19 mouse cellular contexts compared by ENCODE assay signal in genomic region chr10:68707014-68707852, GRCm38 (mm10). TPM values are rescaled to one million over a fixed set of nuclear protein-coding genes. Genes with fewer than 3 reads are reported as not detected.
DNase-seq lines count a peak whose midpoint lies in the region; ATAC-seq and TF ChIP-seq lines count a peak whose summit lies in the region.
"Had no signal": no experiment of that assay in that cellular context is flagged by ENCODE, and none has a peak within 500 bp of the region (broad histone marks: within the 10 kb centered on the region; RNA-seq: fewer than 3 reads in every experiment).

No protein-coding gene starts in this region.

- no peaks in the 10 kb centered on the region for H3K9me3 ChIP-seq in forebrain, postnatal 0 days (ENCODE audit: low read length)
- peaks cover 4% of the 10 kb centered on the region for H3K9me3 ChIP-seq in forebrain, embryonic 13.5 days (replicated peaks)
- no peaks in the 10 kb centered on the region for H3K9me3 ChIP-seq in kidney, postnatal 0 days (replicated peaks; ENCODE audit: low read length)
- H3K9me3 ChIP-seq in limb, embryonic 15.5 days: no peaks in the 10 kb centered on the region
- no peaks in the 10 kb centered on the region for H3K9me3 ChIP-seq in forebrain, embryonic 15.5 days
- H3K9me3 ChIP-seq: liver, embryonic 12.5 days had no signal

- no peak overlapping the region for H3K9ac ChIP-seq in forebrain, postnatal 0 days
- no peak overlapping the region for H3K9ac ChIP-seq in forebrain, embryonic 13.5 days
- H3K9ac ChIP-seq in kidney, postnatal 0 days (ENCODE audit: low read depth, low read length): no peak overlapping the region
- no peak overlapping the region for H3K9ac ChIP-seq in limb, embryonic 15.5 days
- H3K9ac ChIP-seq in forebrain, embryonic 15.5 days (replicated peaks): no peak overlapping the region
- H3K9ac ChIP-seq: liver, embryonic 12.5 days had no signal

- no peak for TF ChIP-seq CTCF in forebrain, postnatal 0 days (IDR thresholded peaks at IDR 0.05; ENCODE audit: low read depth)
- TF ChIP-seq CTCF in kidney, postnatal 0 days (IDR thresholded peaks at IDR 0.05; ENCODE audit: low read depth): no peak

- H3K4me1 ChIP-seq in forebrain, postnatal 0 days (ENCODE audit: insufficient read depth): no peaks in the 10 kb centered on the region
- H3K4me1 ChIP-seq in forebrain, embryonic 13.5 days: no peaks in the 10 kb centered on the region
- H3K4me1 ChIP-seq in kidney, postnatal 0 days (replicated peaks; ENCODE audit: insufficient read depth, low read length): no peaks in the 10 kb centered on the region
- no peaks in the 10 kb centered on the region for H3K4me1 ChIP-seq in limb, embryonic 15.5 days
- no peaks in the 10 kb centered on the region for H3K4me1 ChIP-seq in forebrain, embryonic 15.5 days
- H3K4me1 ChIP-seq: forebrain, embryonic 10.5 days; hindbrain, embryonic 10.5 days; liver, embryonic 12.5 days had no signal

- no peak overlapping the region for H3K4me2 ChIP-seq in forebrain, postnatal 0 days (ENCODE audit: low read depth)
- H3K4me2 ChIP-seq in forebrain, embryonic 13.5 days: no peak overlapping the region
- H3K4me2 ChIP-seq in kidney, postnatal 0 days (ENCODE audit: low read length): no peak overlapping the region
- no peak overlapping the region for H3K4me2 ChIP-seq in limb, embryonic 15.5 days
- no peak overlapping the region for H3K4me2 ChIP-seq in forebrain, embryonic 15.5 days (replicated peaks)
- H3K4me2 ChIP-seq: liver, embryonic 12.5 days had no signal

- 62% methylated on average over 3 of the region's 3 CpGs for WGBS in forebrain, postnatal 0 days
- WGBS in forebrain, embryonic 13.5 days: 78% methylated on average over 3 of the region's 3 CpGs
- 77% methylated on average over 3 of the region's 3 CpGs for WGBS in kidney, postnatal 0 days
- 55% methylated on average over 3 of the region's 3 CpGs for WGBS in limb, embryonic 15.5 days
- WGBS in forebrain, embryonic 15.5 days: 73% methylated on average over 3 of the region's 3 CpGs

- no peak overlapping the region for H3K27ac ChIP-seq in forebrain, postnatal 0 days (ENCODE audit: low read depth, low read length)
- H3K27ac ChIP-seq in forebrain, embryonic 13.5 days: no peak overlapping the region
- no peak overlapping the region for H3K27ac ChIP-seq in kidney, postnatal 0 days
- H3K27ac ChIP-seq in limb, embryonic 15.5 days: peak overlapping the region; percentile 67; the same call in 1 of the 2 replicates
- H3K27ac ChIP-seq in forebrain, embryonic 15.5 days (replicated peaks): no peak overlapping the region
- H3K27ac ChIP-seq: forebrain, embryonic 10.5 days; hindbrain, embryonic 10.5 days; liver, embryonic 12.5 days had no signal

- no peaks in the 10 kb centered on the region for H3K36me3 ChIP-seq in forebrain, postnatal 0 days (ENCODE audit: insufficient read depth)
- no peaks in the 10 kb centered on the region for H3K36me3 ChIP-seq in forebrain, embryonic 13.5 days (ENCODE audit: poor library complexity, severe bottlenecking)
- H3K36me3 ChIP-seq in kidney, postnatal 0 days (ENCODE audit: insufficient read depth, low read length): no peaks in the 10 kb centered on the region
- no peaks in the 10 kb centered on the region for H3K36me3 ChIP-seq in limb, embryonic 15.5 days
- H3K36me3 ChIP-seq in forebrain, embryonic 15.5 days: no peaks in the 10 kb centered on the region
- H3K36me3 ChIP-seq: forebrain, embryonic 10.5 days; hindbrain, embryonic 10.5 days; liver, embryonic 12.5 days had no signal

- peak; percentile 31 for DNase-seq in forebrain, postnatal 0 days
- peak; percentile 78 for DNase-seq in kidney, postnatal 0 days (ENCODE audit: low spot score)
- no peak for DNase-seq in kidney, adult 11 months
- DNase-seq in NIH3T3 (ENCODE audit: low read depth): peak; percentile 82
- DNase-seq in spleen, postnatal 36 days (ENCODE audit: low spot score in 2 of 2): no peak
- DNase-seq: adrenal gland, adult 8-10 months; cerebellum, adult 11 months; cerebellum, postnatal 36 days; kidney, postnatal 36 days; lung, postnatal 10 days; thymus, postnatal 14 days had no signal

- no peak overlapping the region for H3K4me3 ChIP-seq in forebrain, postnatal 0 days (ENCODE audit: low read depth, low read length)
- no peak overlapping the region for H3K4me3 ChIP-seq in forebrain, embryonic 13.5 days
- no peak overlapping the region for H3K4me3 ChIP-seq in kidney, postnatal 0 days (replicated peaks; ENCODE audit: low read depth, low read length)
- H3K4me3 ChIP-seq in limb, embryonic 15.5 days: no peak overlapping the region
- H3K4me3 ChIP-seq in forebrain, embryonic 15.5 days: no peak overlapping the region
- H3K4me3 ChIP-seq: forebrain, embryonic 10.5 days; hindbrain, embryonic 10.5 days; liver, embryonic 12.5 days had no signal

- no peak for ATAC-seq in forebrain, postnatal 0 days
- ATAC-seq in forebrain, embryonic 13.5 days: no peak
- no peak for ATAC-seq in kidney, postnatal 0 days (replicated peaks; ENCODE audit: low FRiP score, low read depth)
- no peak for ATAC-seq in limb, embryonic 15.5 days (ENCODE audit: insufficient number of reproducible peaks, low FRiP score, low TSS enrichment, low read depth)
- ATAC-seq in forebrain, embryonic 15.5 days (replicated peaks): no peak
- ATAC-seq: liver, embryonic 12.5 days; midbrain, embryonic 16.5 days had no signal

- no peaks in the 10 kb centered on the region for H3K27me3 ChIP-seq in forebrain, postnatal 0 days (ENCODE audit: insufficient read depth, low read length)
- H3K27me3 ChIP-seq in forebrain, embryonic 13.5 days: no peaks in the 10 kb centered on the region
- no peaks in the 10 kb centered on the region for H3K27me3 ChIP-seq in kidney, postnatal 0 days (ENCODE audit: insufficient read depth, low read length)
- H3K27me3 ChIP-seq in limb, embryonic 15.5 days: no peaks in the 10 kb centered on the region
- H3K27me3 ChIP-seq in forebrain, embryonic 15.5 days: no peaks in the 10 kb centered on the region
- H3K27me3 ChIP-seq: CH12.LX; liver, embryonic 12.5 days had no signal

RNA-seq across cellular contexts. Expression of gene Tmem26, which starts 16.2 kb away (rescaled TPM):
- 4.5 and 6.1 TPM in 2 replicates for total RNA-seq in forebrain, postnatal 0 days (2014; rRNA removed)
- polyA plus RNA-seq in forebrain, postnatal 0 days (2015; fragmentation: Nextera tagmentation; extraction: Ambion mirVana): 3.0 and 3.8 TPM in 2 replicates
- 1.2 and 1.5 TPM in 2 replicates for polyA plus RNA-seq in forebrain, embryonic 13.5 days (2015; fragmentation: Nextera tagmentation; extraction: Ambion mirVana)
- polyA plus RNA-seq in kidney, postnatal 0 days (2015; fragmentation: Nextera tagmentation; extraction: Ambion mirVana): 6.5 and 7.3 TPM in 2 replicates
- 43.7 and 46.0 TPM in 2 replicates for polyA plus RNA-seq in limb, embryonic 15.5 days (2015; fragmentation: Nextera tagmentation; extraction: Ambion mirVana)
- polyA plus RNA-seq in forebrain, embryonic 15.5 days (2015; fragmentation: Nextera tagmentation; extraction: Ambion mirVana): 2.2 TPM in 2 replicates

Comparison
In these comparisons a context has a peak if more than half of its experiments do, and no peak if none do; other contexts are left out.
1. DNase-seq: peak in forebrain, postnatal 0 days (single experiment), kidney, postnatal 0 days (single experiment) and NIH3T3 (single experiment); none in kidney, adult 11 months (single experiment) and spleen, postnatal 36 days (0 of 2).